Mouse (Mus musculus): ENCODE results near the gene Zfhx3.
A peak's percentile ranks its signal among the peaks of the same experiment; 100 is the strongest.

Gene Zfhx3

DNA sequence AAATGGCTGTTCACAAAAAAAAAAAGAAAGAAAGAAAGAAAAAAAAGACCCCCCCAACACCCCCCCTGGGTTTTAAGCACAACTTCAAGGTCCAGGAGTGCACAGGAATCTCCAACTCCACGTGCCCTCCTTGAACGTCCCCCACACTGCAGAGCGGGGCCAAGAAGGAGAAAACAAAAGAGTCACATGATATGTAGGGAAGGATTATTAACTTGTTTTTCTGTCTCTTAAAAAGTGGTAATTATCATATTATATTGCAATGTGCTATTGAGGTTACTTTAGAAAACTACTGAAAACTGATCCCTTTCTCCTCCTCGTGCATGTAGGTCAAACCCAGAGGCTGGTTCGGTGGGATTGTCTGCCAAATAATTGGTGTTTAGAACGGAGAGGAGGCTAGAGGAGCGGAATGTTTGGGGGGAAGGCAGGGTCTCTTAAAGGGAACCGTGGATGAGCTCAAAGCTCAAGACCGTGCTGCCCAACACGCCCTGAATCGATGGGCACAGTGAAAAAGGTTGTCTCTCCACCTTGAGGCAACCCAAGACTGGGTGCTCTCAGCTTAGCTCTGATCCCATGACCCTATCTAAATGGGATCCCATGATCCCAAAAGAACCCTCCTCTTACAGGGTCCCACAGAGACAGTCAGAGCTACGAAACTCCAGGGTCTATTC lies 612.3 kb downstream of the Zfhx3 start:
- DNase-seq = no peak

- DNase-seq = no peak
Observed at GRCm38 (mm10) chr8:108563420-108563819, 621.0 kb downstream of the Zfhx3 start.

- no peak for DNase-seq
Observed at GRCm38 (mm10) chr8:108563934-108564564, 621.6 kb downstream of the Zfhx3 start.

GRCm38 (mm10) chr8:108566035-108566434 lies 623.6 kb downstream of the Zfhx3 start:
- peak; percentile 21 for DNase-seq

DNA sequence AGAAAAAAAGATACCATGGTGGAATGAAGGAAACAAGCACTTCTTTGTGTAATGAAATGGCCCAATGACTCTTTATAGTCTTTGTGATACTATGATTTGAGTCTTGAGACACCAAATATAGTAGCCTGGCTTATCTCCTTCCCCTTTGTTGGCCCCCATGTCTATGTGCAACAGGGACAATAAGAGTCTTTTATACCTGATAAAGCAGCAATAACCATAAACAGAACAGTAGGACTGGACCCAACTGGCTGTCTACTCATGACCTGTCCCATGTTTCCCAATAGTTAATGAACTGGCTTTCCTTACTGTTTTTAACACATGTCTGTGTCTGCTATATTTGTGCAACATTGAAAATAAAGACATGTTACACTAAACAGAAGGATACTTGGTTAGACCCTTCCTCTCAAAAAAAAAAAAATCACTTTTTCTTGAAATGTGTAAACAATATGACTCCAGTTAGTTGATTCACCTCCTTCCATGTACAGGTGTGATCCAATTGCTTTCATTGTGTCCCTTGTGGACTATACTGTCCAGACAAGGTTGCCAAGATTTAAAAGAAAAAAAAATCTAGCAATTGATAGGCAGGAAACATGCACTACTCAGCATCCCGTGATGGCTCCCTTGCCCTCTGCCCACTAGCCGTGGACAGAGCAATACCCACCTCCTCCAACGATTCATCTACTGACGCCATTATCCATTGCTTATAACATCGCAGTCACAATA lies 631.0 kb downstream of the Zfhx3 start:
- no peak for DNase-seq

- no peak for DNase-seq
Observed at GRCm38 (mm10) chr8:108574101-108574500, 631.7 kb downstream of the Zfhx3 start.

GRCm38 (mm10) chr8:108577571-108577970 lies 635.1 kb downstream of the Zfhx3 start:
- DNase-seq = no peak

DNA sequence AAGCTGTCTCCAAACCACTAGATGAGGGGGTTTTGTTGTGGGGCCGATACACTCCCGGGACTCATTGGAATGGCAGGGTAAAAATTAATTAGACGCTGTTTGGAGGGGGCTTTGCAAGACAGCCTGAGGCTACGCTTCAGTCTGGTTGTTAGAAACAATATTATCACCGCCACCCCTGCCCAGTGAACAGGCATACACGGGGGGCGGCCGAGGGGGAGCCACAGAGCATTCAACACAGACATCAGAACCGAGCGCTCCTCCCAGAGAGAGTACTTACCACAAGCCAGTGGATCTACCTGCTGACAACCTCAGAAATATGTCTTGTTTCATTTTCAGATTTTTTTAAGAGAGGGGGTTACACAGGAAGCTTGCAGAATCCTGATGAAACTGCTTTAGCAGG lies 635.9 kb downstream of the Zfhx3 start:
- no peak for DNase-seq

GRCm38 (mm10) chr8:108579808-108580207 lies 637.4 kb downstream of the Zfhx3 start:
- DNase-seq = no peak

GRCm38 (mm10) chr8:108580364-108580763 lies 637.9 kb downstream of the Zfhx3 start:
- DNase-seq = no peak

DNA sequence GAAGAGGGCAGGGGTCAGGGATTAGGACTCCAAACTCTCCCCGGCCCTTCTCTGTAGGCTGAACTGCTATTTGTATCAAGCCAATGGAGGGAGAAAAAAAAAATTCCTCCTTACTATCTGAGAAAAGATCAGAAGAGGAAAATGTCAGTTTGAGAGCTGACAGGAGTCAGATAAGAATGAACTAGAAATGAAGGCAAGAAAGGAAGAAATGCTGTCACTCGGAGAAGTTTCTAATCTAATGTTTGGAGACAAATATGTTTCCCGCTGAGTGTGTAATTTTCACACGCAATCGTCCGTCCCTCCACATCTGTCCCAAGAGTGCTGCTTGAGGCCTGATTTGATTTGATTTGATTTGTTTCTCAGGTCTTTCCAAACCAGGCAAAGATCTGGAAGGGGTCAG lies 639.1 kb downstream of the Zfhx3 start:
- no peak for DNase-seq

- DNase-seq = no peak
Observed at GRCm38 (mm10) chr8:108582251-108582650, 639.8 kb downstream of the Zfhx3 start.

GRCm38 (mm10) chr8:108583261-108583660 lies 640.8 kb downstream of the Zfhx3 start:
- DNase-seq = no peak

- no peak for DNase-seq
Observed at GRCm38 (mm10) chr8:108583867-108584661, 641.6 kb downstream of the Zfhx3 start.

GRCm38 (mm10) chr8:108584662-108584978 lies 642.2 kb downstream of the Zfhx3 start:
- no peak for DNase-seq

- no peak for DNase-seq
Observed at GRCm38 (mm10) chr8:108591037-108591436, 648.6 kb downstream of the Zfhx3 start.

GRCm38 (mm10) chr8:108592028-108592724 lies 649.7 kb downstream of the Zfhx3 start:
- DNase-seq = no peak

DNA sequence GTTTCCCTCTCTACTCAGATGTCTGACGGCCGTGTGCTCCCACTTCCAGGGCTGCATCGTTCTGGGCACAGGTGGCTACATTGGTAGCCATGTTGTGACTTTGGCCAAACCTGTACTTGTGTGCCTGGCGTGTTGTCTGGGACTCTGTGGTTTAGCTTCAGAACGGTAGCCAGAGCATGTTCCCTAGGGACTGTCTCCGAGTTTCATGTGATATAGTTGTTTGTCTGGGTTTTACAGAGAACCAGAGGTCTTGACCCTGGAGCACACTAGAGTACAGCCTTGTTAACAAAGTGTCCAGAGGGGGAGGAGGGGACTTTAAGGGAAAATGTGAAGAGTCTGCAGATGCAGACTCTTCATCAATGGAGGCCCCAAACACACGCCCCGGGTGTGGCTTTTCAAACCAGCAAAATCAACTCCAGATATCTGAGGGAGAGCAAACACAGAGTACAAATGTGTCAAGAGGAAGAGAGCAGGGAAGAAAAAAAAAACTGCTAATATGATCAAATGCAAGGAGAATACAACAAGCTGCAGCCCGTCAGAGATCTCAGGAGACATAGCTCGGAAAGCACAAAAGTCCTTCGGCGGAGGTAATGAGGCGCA lies 650.6 kb downstream of the Zfhx3 start:
- no peak for DNase-seq

- no peak for DNase-seq
Observed at GRCm38 (mm10) chr8:108593891-108594290, 651.4 kb downstream of the Zfhx3 start.

DNA sequence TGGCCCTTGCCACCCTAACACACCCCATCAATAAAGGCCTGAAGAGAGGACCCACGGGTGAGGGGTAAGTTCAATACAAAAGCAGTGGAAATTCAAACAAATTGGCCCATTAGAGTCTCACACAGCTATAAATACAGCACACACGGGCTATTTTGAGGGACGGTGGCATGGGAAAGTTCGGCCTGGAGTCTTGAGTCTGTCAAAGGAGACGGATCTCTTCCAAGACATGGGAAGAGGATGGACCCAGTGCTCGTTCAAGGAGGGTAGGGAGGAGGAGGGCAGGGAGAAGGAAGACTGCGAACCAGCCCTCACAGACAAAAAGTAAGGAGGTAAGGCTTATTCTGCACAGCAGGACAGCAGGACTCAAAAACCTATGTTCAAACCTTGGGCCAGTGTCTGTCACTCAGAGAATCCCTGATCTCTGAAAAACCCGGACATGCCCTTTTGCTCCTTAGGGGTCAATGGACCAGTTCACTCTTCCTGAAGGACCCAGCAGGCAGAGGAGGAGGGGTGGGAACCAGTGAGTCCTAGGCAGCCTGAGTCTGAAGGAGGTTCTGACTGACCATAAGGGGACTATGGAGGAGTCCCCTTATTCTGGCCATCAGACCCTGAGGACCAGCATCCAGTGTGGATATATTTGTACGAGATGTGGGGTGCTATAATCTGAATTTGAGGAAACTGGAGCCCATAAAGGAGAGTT lies 652.1 kb downstream of the Zfhx3 start:
- no peak for DNase-seq

DNA sequence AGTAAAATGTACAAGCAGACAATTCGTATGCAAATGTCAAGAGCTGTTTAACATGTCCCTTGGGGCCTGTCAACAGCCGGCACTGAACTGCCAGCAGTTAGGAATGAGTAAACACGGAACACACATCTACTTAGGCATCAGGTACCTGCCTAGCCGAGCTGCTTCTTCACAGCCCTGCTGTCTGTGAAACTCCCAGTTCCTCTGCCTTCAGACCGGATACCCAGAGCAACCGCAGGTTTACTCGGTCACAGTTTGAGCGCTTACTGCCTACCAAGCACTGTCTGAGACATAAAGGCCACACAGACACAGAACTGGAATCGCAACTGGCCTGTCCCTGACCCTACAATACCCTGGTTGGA lies 652.6 kb downstream of the Zfhx3 start:
- DNase-seq = no peak

Data from right cerebral cortex, postnatal 25 days (tissue).